Mouse (Mus musculus): ENCODE results near the gene Prm2. TPM values are rescaled to one million over a fixed set of nuclear protein-coding genes. Genes with fewer than 3 reads are reported as not detected.

The Prm2 gene
- not detected in 2 replicates for polyA plus RNA-seq (2012)

DNA sequence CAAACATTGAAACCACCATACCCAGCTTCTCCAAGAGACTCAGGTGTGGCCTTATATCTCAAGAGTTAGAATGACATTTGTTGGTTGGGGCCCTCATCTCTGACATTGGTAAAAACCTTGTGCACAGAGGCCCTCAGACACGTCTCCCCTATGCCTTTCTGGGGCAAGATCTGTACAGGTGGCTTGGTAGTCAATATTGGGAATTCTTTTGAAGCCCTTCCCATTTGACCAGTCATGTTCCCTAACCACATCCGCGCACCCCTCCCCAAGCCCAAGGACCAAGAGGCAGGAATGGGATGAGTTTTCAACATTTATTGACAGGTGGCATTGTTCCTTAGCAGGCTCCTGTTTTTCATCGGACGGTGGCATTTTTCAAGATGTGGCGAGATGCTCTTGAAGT is at the start of gene Prm2:
TSS of gene Prm2 (minus strand) at position 101 of the 400 bp plus-strand sequence.
- no peak for TF ChIP-seq GATA1 (IDR thresholded peaks at IDR 0.05; ENCODE audit: low read length)

DNA sequence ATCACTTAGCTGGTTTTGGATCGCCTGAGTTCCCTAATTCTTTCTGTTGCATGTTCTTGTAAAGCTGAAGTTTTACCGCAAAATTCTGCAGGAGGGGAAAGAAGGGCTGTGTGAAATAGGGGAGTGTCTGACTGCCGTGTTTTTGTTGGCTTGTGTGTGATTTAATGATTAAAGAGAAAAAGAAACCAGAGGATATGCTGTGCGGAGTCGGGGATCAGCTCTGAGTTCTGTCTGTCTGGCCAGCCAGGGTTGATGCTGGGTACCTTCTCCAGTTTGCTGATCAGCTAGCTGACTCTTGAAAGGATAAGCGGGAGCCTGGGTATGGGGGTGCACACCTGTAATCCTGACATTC is 48.4 kb upstream of the Prm2 start:
- no peak for TF ChIP-seq GATA1 (IDR thresholded peaks at IDR 0.05; ENCODE audit: low read length)

DNA sequence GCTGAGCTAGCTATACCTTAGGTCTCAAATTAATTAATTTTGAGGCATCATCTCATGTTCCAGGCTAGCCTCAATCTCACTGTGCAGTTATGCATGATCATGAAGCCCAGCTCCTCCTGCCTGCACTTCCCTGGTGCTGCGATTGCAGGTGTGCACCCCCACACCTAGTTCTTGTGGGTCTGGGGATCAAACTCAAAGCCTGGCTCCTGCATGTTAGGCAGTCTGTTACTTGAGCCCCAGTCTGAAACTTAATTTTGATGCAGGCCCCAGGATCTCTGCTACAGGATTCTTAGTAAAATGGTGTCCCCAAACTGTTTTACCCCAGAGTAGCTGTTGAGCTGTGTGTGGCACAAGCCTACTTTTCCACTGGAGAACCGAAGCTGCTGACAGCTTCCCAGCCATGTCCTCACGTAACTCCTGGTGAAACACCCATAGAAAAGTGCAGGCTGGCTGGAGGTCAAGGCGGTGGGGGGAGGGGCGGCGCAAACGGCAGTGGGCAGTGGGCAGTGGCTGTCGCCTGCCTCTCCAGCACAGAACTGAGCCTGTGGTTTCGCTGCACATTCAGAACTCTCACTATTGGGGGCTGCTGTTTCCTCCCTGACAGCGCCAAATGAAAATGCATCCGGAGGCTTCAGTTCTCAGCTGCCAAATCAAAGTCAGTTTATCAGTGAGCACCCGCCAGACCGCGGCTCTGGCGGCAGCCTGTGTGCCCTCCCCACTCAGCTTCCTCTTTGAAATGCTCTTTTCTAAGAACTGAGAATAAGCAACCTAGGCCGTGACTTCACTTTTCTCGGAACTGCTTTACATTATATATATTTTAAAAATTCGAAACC is 47.8 kb upstream of the Prm2 start:
- TF ChIP-seq GATA1 (IDR thresholded peaks at IDR 0.05; ENCODE audit: low read length) = no peak

DNA sequence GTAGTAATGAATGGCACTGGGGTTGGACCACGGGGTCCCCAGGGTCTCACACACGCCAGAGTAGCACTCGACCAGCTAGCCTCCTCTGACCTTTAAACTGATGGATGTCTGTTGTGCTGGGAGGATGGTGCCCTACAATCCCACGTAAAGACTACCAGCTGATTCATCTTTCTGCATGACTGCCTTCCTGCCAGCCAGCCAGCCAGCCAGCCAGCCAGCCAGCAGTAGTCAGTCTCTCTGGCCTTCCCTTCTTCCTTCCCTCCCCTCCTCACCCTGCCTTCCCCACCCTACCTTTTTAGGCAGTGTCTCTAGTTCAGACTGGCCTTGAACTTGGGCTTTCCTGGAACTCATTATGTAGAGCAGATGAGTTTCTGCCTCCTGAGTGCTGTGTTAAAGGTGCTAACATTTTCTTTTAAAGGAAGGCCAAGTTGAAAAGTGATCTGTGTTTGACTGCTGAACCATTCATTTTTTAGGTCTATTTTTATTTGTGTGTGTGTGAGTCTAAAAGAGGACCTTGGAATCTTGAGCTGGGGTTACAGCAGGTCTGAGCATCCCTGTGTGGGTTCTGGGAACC is 46.4 kb upstream of the Prm2 start:
- TF ChIP-seq GATA1 (IDR thresholded peaks at IDR 0.05; ENCODE audit: low read length) = no peak

DNA sequence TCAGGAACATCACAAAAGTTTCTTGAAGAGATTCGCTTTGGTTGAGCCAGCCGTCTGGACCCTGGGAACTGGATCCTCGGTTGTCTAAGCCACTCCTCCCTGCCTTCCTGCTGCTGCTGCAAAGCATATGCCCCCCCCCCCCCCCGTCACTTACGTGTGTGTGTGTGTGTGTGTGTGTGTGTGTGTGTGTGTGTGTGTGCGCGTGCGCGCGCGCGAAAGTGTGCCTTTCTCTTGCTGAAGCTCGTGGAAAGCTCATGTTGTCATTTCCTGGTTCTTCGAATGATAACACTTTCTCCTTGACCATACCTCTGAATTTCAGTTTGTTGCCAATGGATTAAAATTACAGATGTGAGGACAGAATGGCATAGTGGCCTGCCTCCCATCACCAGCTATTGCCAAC is 44.1 kb upstream of the Prm2 start:
- TF ChIP-seq GATA1 (IDR thresholded peaks at IDR 0.05; ENCODE audit: low read length) = no peak

DNA sequence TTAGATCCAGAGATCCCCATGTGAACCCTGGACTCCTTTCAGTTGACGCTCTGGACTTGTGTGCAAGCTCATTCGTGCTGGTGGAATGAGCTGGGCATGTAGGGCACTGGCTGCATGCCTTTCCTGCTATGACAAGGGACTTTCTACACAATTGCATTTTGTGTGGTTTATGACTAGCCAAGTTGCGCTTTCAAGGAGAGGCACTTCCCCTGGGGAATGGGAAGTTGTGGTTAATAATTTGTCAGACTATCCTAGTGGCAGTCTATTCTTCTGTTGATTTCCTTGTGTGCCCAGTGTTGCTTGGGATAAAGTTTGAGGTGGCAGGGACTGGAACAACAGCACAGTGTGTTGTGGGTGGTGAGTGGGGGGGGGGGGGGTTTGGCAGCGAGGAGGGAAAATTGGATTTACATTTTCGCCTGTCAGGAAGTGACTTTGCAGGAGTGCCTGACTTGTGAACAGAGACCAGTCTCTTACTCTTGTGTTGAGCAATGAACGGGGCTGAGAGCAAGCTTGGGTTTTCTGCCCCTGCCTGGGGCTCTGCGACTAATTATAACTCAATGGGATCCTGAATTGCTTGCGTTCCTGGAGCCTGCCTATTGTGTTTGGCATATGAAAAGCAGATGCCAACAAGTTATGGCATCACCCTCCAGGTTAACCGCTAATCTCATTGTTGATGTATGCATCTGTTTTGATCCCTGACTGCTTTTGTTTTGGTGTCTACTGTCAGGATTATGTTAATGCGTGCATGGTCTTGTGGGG is 42.7 kb upstream of the Prm2 start:
- no peak for TF ChIP-seq GATA1 (IDR thresholded peaks at IDR 0.05; ENCODE audit: low read length)

DNA sequence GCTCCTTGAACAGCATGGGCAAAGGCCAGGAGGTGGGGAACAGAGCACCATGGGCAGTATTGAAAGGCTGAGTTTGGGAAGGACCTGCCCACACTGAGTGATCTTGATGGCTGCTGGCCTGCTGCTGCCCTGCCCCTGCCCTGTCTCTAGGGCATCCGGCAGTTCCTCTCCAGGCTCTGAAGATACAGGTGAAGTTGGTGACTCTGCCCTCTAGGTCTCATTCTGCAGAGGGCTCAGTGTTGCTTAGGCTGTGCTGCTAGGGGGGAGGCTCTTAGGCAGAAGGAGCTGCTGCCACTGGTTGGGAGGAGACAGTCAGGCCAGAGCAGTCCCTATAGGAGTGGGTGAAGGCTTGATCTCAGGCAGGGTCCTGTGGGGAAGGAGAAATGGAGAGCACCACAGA is 42.0 kb upstream of the Prm2 start:
- TF ChIP-seq GATA1 (IDR thresholded peaks at IDR 0.05; ENCODE audit: low read length) = no peak

DNA sequence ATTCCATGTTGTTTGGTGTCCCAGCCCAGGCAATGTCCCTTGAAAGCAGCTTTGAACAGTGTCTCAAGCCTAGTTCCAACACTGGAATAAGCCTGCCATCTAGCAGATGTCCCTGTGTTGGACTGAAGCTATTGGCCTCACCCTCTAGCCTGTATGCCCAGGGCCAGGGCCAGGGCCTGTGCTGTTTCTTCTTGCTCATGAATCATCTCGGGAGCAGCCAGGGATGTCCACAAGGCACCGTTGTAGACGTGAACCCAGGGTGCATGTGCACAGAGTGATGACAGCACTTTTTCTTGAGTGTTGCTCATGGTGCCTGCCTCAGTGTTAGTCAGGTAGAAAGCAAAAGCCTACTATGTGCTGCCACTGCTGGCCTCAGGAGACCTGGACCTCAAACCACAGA is 41.3 kb upstream of the Prm2 start:
- no peak for TF ChIP-seq GATA1 (IDR thresholded peaks at IDR 0.05; ENCODE audit: low read length)

DNA sequence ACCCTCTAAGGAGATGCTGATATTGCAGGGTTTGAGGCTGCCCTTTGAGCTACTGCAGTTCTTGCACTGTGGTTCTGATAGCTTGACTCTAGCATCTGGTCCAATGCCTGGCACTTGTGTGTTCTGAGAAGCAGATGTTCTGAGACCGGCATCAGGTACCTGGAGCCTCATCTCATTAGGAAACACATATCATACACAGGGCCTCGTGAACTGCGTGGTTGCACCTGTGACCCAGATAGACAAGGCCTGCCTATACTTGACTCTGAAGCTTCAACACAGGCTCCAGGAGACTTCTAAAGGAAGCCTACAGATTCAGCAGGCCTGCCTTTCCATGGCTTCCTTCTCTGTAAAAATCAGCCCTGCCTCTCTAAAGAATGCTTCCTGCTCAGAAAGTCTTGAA is 40.5 kb upstream of the Prm2 start:
- TF ChIP-seq GATA1 (IDR thresholded peaks at IDR 0.05; ENCODE audit: low read length) = no peak

DNA sequence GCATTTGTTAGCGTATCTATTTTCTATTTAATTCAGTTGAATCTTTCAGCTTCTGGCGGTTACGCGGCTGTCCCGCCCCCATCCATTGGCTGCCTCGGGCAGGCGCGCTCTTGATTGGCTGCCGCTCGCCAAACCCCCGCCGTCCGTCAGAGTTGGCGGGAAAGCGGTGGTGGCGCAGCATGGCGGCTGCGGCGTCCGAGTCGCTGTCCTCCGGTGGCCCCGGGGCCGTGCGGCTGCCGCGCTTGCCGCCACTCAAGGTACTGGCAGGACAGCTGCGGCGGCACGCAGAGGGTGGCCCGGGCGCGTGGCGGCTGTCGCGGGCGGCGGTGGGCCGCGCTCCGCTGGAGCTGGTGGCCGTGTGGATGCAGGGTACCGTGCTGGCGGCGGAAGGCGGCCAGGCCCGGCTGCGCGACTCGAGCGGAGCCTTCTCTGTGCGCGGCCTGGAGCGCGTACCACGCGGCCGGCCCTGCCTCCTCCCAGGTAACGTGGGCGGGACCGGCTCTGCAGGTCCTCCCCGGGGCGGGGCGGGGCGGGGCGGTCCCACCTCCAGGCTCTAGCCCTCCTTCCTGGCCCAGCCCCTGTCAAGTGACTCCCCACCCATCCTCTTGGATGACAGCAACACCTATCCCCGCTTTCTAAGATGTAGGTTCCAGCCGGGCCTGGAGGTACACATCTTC is 39.1 kb upstream of the Prm2 start, which contains the start of gene Rmi2:
TSS of gene Rmi2 (plus strand) at position 149 of the 677 bp plus-strand sequence.
- no peak for TF ChIP-seq GATA1 (IDR thresholded peaks at IDR 0.05; ENCODE audit: low read length)

DNA sequence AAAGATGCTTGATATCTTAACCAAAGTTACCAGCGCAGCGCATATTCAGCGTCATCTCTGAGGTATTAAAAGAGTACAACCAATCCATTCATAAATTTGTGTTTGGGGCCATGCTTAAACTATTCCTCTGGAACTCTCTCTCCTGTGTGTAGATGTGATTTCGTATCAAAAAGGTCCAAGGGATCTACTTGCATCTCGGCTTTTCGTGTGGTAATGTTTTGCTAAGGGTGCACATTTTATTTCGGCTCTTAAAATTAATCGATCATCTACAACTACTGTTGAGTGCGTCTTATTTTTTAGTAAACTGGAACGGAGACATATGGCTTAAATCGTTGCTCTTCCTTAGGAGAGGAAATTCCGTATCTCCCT is 38.6 kb upstream of the Prm2 start:
- TF ChIP-seq GATA1 (IDR thresholded peaks at IDR 0.05; ENCODE audit: low read length) = no peak

DNA sequence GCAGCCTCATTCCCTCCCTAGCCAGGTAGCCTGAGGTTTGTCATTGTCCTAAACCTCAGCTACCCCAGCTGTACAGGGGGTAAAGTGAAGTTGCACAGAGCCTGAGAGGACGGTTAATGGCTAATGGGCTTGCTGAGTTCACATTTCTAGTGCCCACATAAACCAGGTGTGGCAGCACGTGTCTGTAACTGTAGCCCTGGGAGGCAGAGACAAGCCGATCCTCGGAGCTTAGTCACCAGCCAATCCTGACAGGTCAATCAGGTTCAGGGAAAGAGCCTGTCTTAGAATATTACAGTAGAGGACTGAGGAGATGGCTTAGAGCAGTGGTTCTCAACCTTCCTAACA is 32.5 kb upstream of the Prm2 start:
- no peak for TF ChIP-seq GATA1 (IDR thresholded peaks at IDR 0.05; ENCODE audit: low read length)

DNA sequence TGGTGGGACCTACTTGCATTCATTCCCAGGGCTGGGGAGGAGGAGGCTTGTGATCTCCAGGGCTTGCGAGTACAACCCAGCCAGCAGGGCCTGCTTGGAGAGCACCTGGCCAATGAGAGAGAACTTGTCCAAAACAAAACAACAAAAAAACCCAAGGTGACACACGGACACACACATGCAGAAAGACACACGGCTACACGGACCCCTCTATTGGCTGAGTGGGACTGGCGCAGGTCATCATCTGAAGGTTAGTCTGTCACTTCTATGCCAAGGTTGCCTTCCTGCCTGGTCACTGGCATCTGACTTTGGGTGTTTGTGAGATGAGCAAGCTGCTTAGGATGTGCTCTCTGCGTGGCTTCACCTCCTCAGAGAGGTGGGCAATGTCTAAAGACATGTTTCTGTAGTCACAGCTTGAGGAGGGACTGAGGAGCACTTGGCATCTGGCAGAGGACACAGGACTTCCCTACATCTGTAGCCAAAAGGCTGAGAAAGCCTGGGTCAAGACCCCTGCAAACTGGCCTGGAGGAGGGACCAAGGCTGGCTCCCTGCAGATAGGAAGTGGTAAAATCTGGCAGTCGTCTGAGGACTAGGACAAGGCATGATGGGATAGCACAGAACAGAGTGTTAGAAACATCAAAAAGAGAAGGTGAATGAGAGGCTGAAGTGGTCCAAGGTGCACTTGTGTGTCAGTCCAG is 32.0 kb upstream of the Prm2 start:
- no peak for TF ChIP-seq GATA1 (IDR thresholded peaks at IDR 0.05; ENCODE audit: low read length)

DNA sequence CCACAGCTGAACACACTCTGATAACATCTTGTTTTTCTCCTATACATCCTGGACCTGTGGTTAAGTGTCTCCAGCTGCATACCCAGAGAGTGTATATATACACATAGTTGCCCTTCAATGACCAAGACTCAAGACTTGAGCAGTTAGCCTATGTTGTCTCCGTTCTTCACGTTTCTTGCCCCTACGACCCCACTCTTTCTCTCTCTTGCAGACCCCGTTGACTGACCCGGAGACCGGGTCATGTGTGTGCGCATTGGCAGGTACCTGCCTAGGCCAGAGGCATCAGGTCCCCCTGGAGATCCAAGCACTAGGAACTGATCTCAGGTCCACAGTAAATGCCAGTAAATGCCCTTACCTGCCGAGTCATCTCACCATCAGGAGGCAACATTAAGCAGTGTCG is 31.3 kb upstream of the Prm2 start:
- no peak for TF ChIP-seq GATA1 (IDR thresholded peaks at IDR 0.05; ENCODE audit: low read length)

DNA sequence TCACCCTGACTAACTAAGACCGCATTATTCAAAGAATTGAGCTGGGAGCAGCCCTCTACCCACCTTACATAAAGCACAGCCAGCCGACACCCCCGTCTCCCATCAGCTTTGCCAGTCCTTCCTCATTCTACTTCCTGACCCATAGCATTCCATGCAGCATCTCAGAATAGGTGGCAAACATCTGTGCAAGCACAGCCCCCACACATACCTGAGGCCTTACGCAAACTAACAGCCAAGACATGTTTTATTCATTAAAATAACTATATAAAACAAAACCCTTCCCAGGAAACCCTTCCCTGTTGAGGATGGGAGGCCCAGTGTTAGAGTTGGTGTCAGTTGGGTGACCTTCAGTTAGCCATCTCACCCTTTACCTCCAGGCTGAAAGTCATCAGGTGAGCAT is 29.9 kb upstream of the Prm2 start:
- TF ChIP-seq GATA1 (IDR thresholded peaks at IDR 0.05; ENCODE audit: low read length) = no peak

DNA sequence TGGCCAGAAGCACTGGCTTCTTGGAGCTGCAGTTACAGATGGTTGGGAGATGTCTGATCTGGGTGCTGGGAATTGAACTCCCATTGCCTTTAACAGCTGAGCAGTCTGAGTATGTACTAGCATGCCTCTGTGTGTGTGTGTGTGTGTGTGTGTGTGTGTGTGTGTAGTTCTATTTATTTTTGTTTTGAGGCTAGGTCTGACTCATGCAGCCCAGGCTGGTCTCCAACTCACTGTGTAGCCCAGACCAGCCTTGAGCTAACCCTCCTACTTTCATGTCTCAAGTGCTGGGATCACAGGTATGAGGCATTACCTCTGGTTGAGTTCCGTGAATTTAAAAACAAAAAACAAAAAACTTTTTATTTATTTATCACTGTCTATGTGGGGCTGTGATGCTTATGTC is 28.6 kb upstream of the Prm2 start:
- no peak for TF ChIP-seq GATA1 (IDR thresholded peaks at IDR 0.05; ENCODE audit: low read length)

All from G1E-ER4 (cell line).